Comparison of ENCODE assay signal across 8 mouse cellular contexts in genomic region chr4:32538088-32538487, GRCm38 (mm10).
DNase-seq lines count a peak whose midpoint lies in the region; ATAC-seq and TF ChIP-seq lines count a peak whose summit lies in the region.

No protein-coding gene starts in this region.

- H3K27me3 ChIP-seq in midbrain, embryonic 11.5 days (ENCODE audit: control insufficient read depth, insufficient read depth, low read length): no peaks in the 10 kb centered on the region
- no peaks in the 10 kb centered on the region for H3K27me3 ChIP-seq in stomach, postnatal 0 days (ENCODE audit: control insufficient read depth, insufficient read depth, low read length)

- no peak overlapping the region for H3K4me2 ChIP-seq in midbrain, embryonic 11.5 days
- H3K4me2 ChIP-seq in stomach, postnatal 0 days (replicated peaks; ENCODE audit: low read depth): no peak overlapping the region

- H3K9me3 ChIP-seq in midbrain, embryonic 11.5 days (ENCODE audit: control insufficient read depth, low read length): no peaks in the 10 kb centered on the region
- no peaks in the 10 kb centered on the region for H3K9me3 ChIP-seq in stomach, postnatal 0 days (ENCODE audit: control insufficient read depth, low read length)

- H3K4me1 ChIP-seq in midbrain, embryonic 11.5 days (ENCODE audit: control insufficient read depth, insufficient read depth, low read length): peaks cover 6% of the 10 kb centered on the region
- peaks cover 3% of the 10 kb centered on the region; the same call in 1 of the 2 replicates for H3K4me1 ChIP-seq in stomach, postnatal 0 days (replicated peaks; ENCODE audit: control insufficient read depth, insufficient read depth)

- TF ChIP-seq CTCF in left cerebral cortex, adult 2 months (IDR thresholded peaks at IDR 0.05): peak; percentile 77
- peak; percentile 89 for TF ChIP-seq CTCF in stomach, postnatal 0 days (IDR thresholded peaks at IDR 0.05; ENCODE audit: low read depth)

- no peak overlapping the region for H3K27ac ChIP-seq in left cerebral cortex, adult 2 months
- no peak overlapping the region for H3K27ac ChIP-seq in midbrain, embryonic 11.5 days (ENCODE audit: low read depth, low read length)
- peak overlapping the region; percentile 24; the same call in 1 of the 2 replicates for H3K27ac ChIP-seq in stomach, postnatal 0 days (replicated peaks)

- peak; percentile 49 for DNase-seq in ovary, postnatal 14 days (ENCODE audit: low spot score)
- DNase-seq in ovary, postnatal 10 days (ENCODE audit: low spot score): no peak
- DNase-seq in cerebellum, postnatal 10 days: peak; percentile 95
- peak; percentile 77 for DNase-seq in gastrocnemius, adult 18-20 months (ENCODE audit: low spot score)
- DNase-seq in induced T-regulatory cell, adult 2 months (ENCODE audit: low read depth): peak; percentile 29
- DNase-seq in left cerebral cortex, adult 2 months (ENCODE audit: extremely low spot score in 1 of 2, low spot score in 2 of 2): peak; percentile 52 to 63
- DNase-seq in midbrain, embryonic 11.5 days (ENCODE audit: low spot score, missing footprints): peak; percentile 93
- DNase-seq in stomach, postnatal 0 days (ENCODE audit: low spot score): peak; percentile 70

- H3K4me3 ChIP-seq in left cerebral cortex, adult 2 months: no peak overlapping the region
- no peak overlapping the region for H3K4me3 ChIP-seq in midbrain, embryonic 11.5 days (ENCODE audit: low read depth, low read length)
- no peak overlapping the region for H3K4me3 ChIP-seq in stomach, postnatal 0 days (ENCODE audit: low read depth, low read length)

- intact Hi-C loops in left cerebral cortex, adult 2 months (cut with DNase I): loop anchor here (2.0 to 10.0 kb wide), 4 partner anchors 299 to 483 kb away; partner anchors contain the start of gene Bach2

- WGBS in midbrain, embryonic 11.5 days: 13% methylated on average over 5 of the region's 5 CpGs
- WGBS in stomach, postnatal 0 days: 20% methylated on average over 5 of the region's 5 CpGs

- peak overlapping the region; percentile 17; the same call in 1 of the 2 replicates for H3K9ac ChIP-seq in midbrain, embryonic 11.5 days (ENCODE audit: low read length)
- no peak overlapping the region for H3K9ac ChIP-seq in stomach, postnatal 0 days (ENCODE audit: low read length)

- no peaks in the 10 kb centered on the region for H3K36me3 ChIP-seq in midbrain, embryonic 11.5 days (ENCODE audit: control insufficient read depth, insufficient read depth, low read length)
- no peaks in the 10 kb centered on the region for H3K36me3 ChIP-seq in stomach, postnatal 0 days (ENCODE audit: control insufficient read depth, insufficient read depth, low read length)

- peak; percentile 85 for ATAC-seq in midbrain, embryonic 11.5 days (ENCODE audit: low FRiP score)
- peak; percentile 53; the same call in 1 of the 2 replicates for ATAC-seq in stomach, postnatal 0 days (ENCODE audit: low FRiP score, low TSS enrichment)

- no peak for TF ChIP-seq EP300 in stomach, postnatal 0 days (optimal IDR thresholded peaks at IDR 0.05)
